Mouse (Mus musculus) B cell, adult 2 months (primary cell): Measurements from ENCODE around the gene Inpp5k.
"Not testable (repeated sequence)": the region's sequence is repeated elsewhere in the genome, so short reads cannot be mapped to it uniquely, and the experiment has no call there.

Experiments used
- DNase-seq, 2 experiments: peaks; one replicate each; pipeline ENCODE4 v3.0.0; 2022

Inpp5k gene

GRCm38 (mm10) chr11:75684462-75684861 lies 53.7 kb downstream of the Inpp5k start:
- DNase-seq = peak in 1 of 2 experiments; percentile 15

- no peak for DNase-seq
Observed at GRCm38 (mm10) chr11:75684956-75685355, 54.2 kb downstream of the Inpp5k start.

- DNase-seq = no peak
Observed at GRCm38 (mm10) chr11:75687343-75687993, 56.7 kb downstream of the Inpp5k start.

GRCm38 (mm10) chr11:75688132-75688531 lies 57.3 kb downstream of the Inpp5k start:
- no peak for DNase-seq

GRCm38 (mm10) chr11:75689977-75690376 lies 59.2 kb downstream of the Inpp5k start:
- no peak for DNase-seq

GRCm38 (mm10) chr11:75691047-75691446 lies 60.3 kb downstream of the Inpp5k start:
- DNase-seq = no peak

GRCm38 (mm10) chr11:75693570-75693969 lies 62.8 kb downstream of the Inpp5k start:
- DNase-seq = no peak

GRCm38 (mm10) chr11:75697464-75697863 lies 66.7 kb downstream of the Inpp5k start:
- DNase-seq = not testable (repeated sequence)
